Mouse (Mus musculus): ENCODE results near the gene Art2b. TPM values are rescaled to one million over a fixed set of nuclear protein-coding genes. Genes with fewer than 3 reads are reported as not detected.

Gene Art2b
- 1.6 and 2.3 TPM in 2 replicates for polyA plus RNA-seq (2012; ENCODE audit: low replicate concordance)

DNA sequence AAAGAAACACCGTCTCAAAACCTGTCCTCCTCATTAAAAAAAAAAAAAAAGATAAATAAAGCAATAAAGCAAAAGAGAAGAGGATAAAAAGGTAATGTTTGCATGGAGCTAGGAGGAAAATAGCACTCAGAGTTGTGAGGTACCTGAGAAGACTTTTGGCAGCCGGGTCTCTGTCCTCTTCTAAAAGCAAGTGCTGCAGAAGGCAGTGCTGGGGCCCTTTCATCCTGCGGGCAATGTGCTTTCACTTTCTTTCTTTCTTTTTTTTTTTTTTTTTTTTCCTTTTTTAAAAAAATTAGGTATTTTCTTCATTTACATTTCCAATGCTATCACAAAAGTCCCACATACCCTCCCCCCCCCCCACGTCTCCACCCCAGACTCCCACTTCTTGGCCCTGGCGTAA, at the start of gene Art2b:
Gene Art2b, minus strand, starts transcription at position 193 of the 400 bp plus-strand sequence.

Other genes with a start within 250 kb of the Art2b start
- gene Arap1, start 237.5 kb downstream of the Art2b start, polyA plus RNA-seq (2012; ENCODE audit: low replicate concordance): 374 and 501 TPM in 2 replicates
- 9.0 and 15.1 TPM in 2 replicates for gene Gm45837, start 174.7 kb downstream of the Art2b start, polyA plus RNA-seq (2012; ENCODE audit: low replicate concordance)
- gene Pde2a, start 163.9 kb downstream of the Art2b start, polyA plus RNA-seq (2012; ENCODE audit: low replicate concordance): 14.9 and 29.9 TPM in 2 replicates
- 8.3 and 16.4 TPM in 2 replicates for gene Clpb, start 78.0 kb upstream of the Art2b start, polyA plus RNA-seq (2012; ENCODE audit: low replicate concordance)
- gene Phox2a, start 232.7 kb upstream of the Art2b start, polyA plus RNA-seq (2012; ENCODE audit: low replicate concordance): not detected in 2 replicates